In the genomic region with DNA sequence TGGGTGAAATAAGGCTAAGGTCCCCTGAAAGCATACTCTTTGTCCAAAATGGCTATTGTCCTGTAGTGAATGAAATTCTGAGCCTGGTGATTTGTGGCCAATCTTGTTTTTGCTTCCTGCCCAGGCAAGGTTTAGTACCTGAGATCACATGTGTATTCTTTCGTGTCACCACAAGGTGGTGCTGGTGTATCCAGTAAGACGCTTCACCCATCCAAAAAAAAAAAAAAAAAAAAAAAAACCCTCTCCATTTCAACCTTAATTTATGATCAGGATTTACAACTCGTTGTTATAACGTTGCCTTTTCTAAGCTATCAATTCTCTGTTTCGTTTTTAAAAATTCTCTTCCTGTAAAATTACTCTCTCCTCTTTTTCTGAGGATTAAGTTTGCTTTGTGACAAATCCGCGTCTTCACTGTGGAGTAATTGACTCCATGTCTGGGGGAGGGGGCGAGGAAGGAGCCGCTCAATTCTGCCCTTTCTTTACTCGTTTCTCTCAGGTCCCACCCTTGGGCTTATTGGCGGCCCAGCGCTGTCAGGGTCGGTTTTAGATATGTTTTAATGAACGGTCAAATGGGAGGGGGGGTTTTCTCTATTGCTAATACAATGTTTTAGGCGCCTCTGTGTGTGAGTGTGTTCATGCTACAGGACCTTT, we compare ENCODE assay signal across 7 mouse cellular contexts.
DNase-seq lines count a peak whose midpoint lies in the region; ATAC-seq and TF ChIP-seq lines count a peak whose summit lies in the region.

No protein-coding gene starts in this region.

- no peaks in the 10 kb centered on the region for H3K36me3 ChIP-seq in lung, postnatal 0 days (ENCODE audit: insufficient read depth, low read length)

- no peaks in the 10 kb centered on the region for H3K9me3 ChIP-seq in lung, postnatal 0 days (ENCODE audit: low read length)

- ATAC-seq in lung, postnatal 0 days, result no peak

- H3K27ac ChIP-seq in lung, postnatal 0 days (ENCODE audit: low read length), result no peak overlapping the region

- TF ChIP-seq CTCF in lung, postnatal 0 days (IDR thresholded peaks at IDR 0.05), result peak; percentile 74

- no peak overlapping the region for H3K9ac ChIP-seq in lung, postnatal 0 days (replicated peaks; ENCODE audit: low read depth)

- DNase-seq in ES-CJ7 (ENCODE audit: low read depth, low spot score) (peak; percentile 70), WW6 (ENCODE audit: low read depth, low spot score) (peak; percentile 18)
- peak; percentile 77 for DNase-seq in embryo, embryonic 10.5 days (ENCODE audit: low spot score)
- peak; percentile 31 to 63 for DNase-seq in heart, postnatal 14 days
- peak; percentile 65 for DNase-seq in layer of hippocampus, adult 11-12 months (ENCODE audit: low spot score)
- peak; percentile 66 for DNase-seq in lung, postnatal 0 days (ENCODE audit: low spot score)
- DNase-seq in right cerebral cortex, postnatal 36 days (ENCODE audit: low spot score in 2 of 2), result peak; percentile 26 to 35

- no peak overlapping the region for H3K4me3 ChIP-seq in lung, postnatal 0 days (ENCODE audit: low read depth, low read length)

- no peaks in the 10 kb centered on the region for H3K27me3 ChIP-seq in lung, postnatal 0 days (replicated peaks; ENCODE audit: insufficient read depth, low read length)

- no peaks in the 10 kb centered on the region for H3K4me1 ChIP-seq in lung, postnatal 0 days (ENCODE audit: insufficient read depth, low read depth, low read length)

- intact Hi-C loops in heart, postnatal 14 days (cut with DNase I), result no loop called here

- TF ChIP-seq EP300 in lung, postnatal 0 days (IDR thresholded peaks at IDR 0.05), result no peak

- H3K4me2 ChIP-seq in lung, postnatal 0 days (replicated peaks; ENCODE audit: low read depth, low read length), result peak overlapping the region; percentile 28; the same call in 1 of the 2 replicates

- 31% methylated on average over 15 of the region's 15 CpGs for WGBS in lung, postnatal 0 days

Comparison
In these comparisons a context has a peak if more than half of its experiments do, and no peak if none do; other contexts are left out.
1. DNase-seq: peak in every context shown above with its lines; median percentile 77 in embryo, embryonic 10.5 days; 70 in ES-CJ7; 66 in lung, postnatal 0 days; 65 in layer of hippocampus, adult 11-12 months; 47 in heart, postnatal 14 days; 30 in right cerebral cortex, postnatal 36 days; 18 in WW6.